Mouse (Mus musculus) small intestine, adult 2 months (tissue): Measurements from ENCODE around the gene Homer2. TPM values are rescaled to one million over a fixed set of nuclear protein-coding genes. Genes with fewer than 3 reads are reported as not detected.
A peak's percentile ranks its signal among the peaks of the same experiment; 100 is the strongest.

Experiments used
- H3K27ac ChIP-seq: fragments of 200-500 bp; 2 replicates; pipeline ENCODE4 v1.5.1; 2012; ENCODE audit warnings: low read depth, low read length, control low read depth, inconsistent platforms; ENCODE audit not compliant: insufficient read depth
- H3K27me3 ChIP-seq: fragments of 200-500 bp; 2 replicates; pipeline ENCODE4 v1.6.1; 2012; ENCODE audit warnings: mild to moderate bottlenecking, moderate library complexity, low read length, inconsistent platforms; ENCODE audit not compliant: control insufficient read depth, insufficient read depth
- H3K36me3 ChIP-seq: fragments of 200-500 bp; 2 replicates; pipeline ENCODE4 v1.6.1; 2012; ENCODE audit warnings: mild to moderate bottlenecking, low read length, control low read depth, inconsistent platforms; ENCODE audit not compliant: control insufficient read depth, insufficient read depth
- H3K4me1 ChIP-seq: fragments of 200-500 bp; 2 replicates; pipeline ENCODE4 v1.6.1; 2012; ENCODE audit warnings: low read length, inconsistent platforms, mixed read lengths; ENCODE audit not compliant: control insufficient read depth, insufficient read depth, insufficient read length
- H3K4me3 ChIP-seq: fragments of 200-500 bp; 2 replicates; pipeline ENCODE4 v1.5.1; 2012; ENCODE audit warnings: low read depth, mild to moderate bottlenecking, control low read depth, inconsistent platforms, low read length, moderate library complexity
- CTCF ChIP-seq: fragments of 200-500 bp; IDR thresholded peaks from 2 replicates; pipeline ENCODE4 v1.5.1; 2012; ENCODE audit warnings: low read depth, mild to moderate bottlenecking, control low read depth, inconsistent platforms, low read length, moderate library complexity, mixed read lengths; ENCODE audit not compliant: insufficient replicate concordance, insufficient read length; ENCODE audit errors: extremely low read depth
- POLR2A ChIP-seq: fragments of 200-500 bp; IDR thresholded peaks from 2 replicates; pipeline ENCODE4 v1.6.1; 2012; ENCODE audit warnings: low read depth, mild to moderate bottlenecking, control low read depth, inconsistent platforms, low read length, moderate library complexity
- WGBS: fragments of 180-500 bp; shearing (Covaris S2); methylation state at CpG from one replicate; pipeline ENCODE4 v1.1.7; 2018; 5-methylcytosine and 5-hydroxymethylcytosine counted together
- polyA plus RNA-seq: library from polyadenylated mRNA; depleted of rRNA; stranded (reverse); fragments of >200 nt; gene quantifications from 2 replicates; pipeline ENCODE4 v1.2.3, GENCODE M21; 2012

Homer2 gene
- polyA plus RNA-seq, 1 experiment = 20.2 TPM

- TF ChIP-seq POLR2A = no peak
- TF ChIP-seq CTCF = no peak
- no peak overlapping the region for H3K4me3 ChIP-seq
These were observed 133.5 kb downstream of the Homer2 start for GRCm38 (mm10) chr7:81573821-81574220.

GRCm38 (mm10) chr7:81573397-81573796 is 133.9 kb downstream of the Homer2 start:
- H3K27ac ChIP-seq = peak overlapping the region; percentile 39; the same call in 1 of the 2 replicates
- H3K4me1 ChIP-seq = peaks cover 5% of the 10 kb centered on the region; the same call in 1 of the 2 replicates
- H3K4me3 ChIP-seq = no peak overlapping the region
- WGBS = 41% methylated on average over 6 of the region's 6 CpGs
- no peaks in the 10 kb centered on the region for H3K27me3 ChIP-seq
- peaks cover 17% of the 10 kb centered on the region for H3K36me3 ChIP-seq
- TF ChIP-seq CTCF (no peak), POLR2A (no peak)

More at GRCm38 (mm10) chr7:81573821-81574220, 133.5 kb downstream of the Homer2 start:
- H3K27me3 ChIP-seq = no peaks in the 10 kb centered on the region
- H3K27ac ChIP-seq = no peak overlapping the region
- H3K36me3 ChIP-seq = peaks cover 20% of the 10 kb centered on the region
- 95% methylated on average over 9 of the region's 9 CpGs for WGBS
- peaks cover 5% of the 10 kb centered on the region; the same call in 1 of the 2 replicates for H3K4me1 ChIP-seq

- peak overlapping the region; percentile 78 for H3K27ac ChIP-seq
- no peak for TF ChIP-seq CTCF
- no peak for TF ChIP-seq POLR2A
These were observed 134.6 kb downstream of the Homer2 start for GRCm38 (mm10) chr7:81572610-81573268.

GRCm38 (mm10) chr7:81571941-81572441 is 135.3 kb downstream of the Homer2 start:
- peaks cover 10% of the 10 kb centered on the region for H3K36me3 ChIP-seq
- peak overlapping the region; percentile 69 for H3K4me3 ChIP-seq
- 1% methylated on average over 15 of the region's 15 CpGs for WGBS
- H3K27me3 ChIP-seq = no peaks in the 10 kb centered on the region
- peaks cover 5% of the 10 kb centered on the region; the same call in 1 of the 2 replicates for H3K4me1 ChIP-seq
- TF ChIP-seq CTCF = no peak
- TF ChIP-seq POLR2A = no peak
- peak overlapping the region; percentile 78 for H3K27ac ChIP-seq

More at GRCm38 (mm10) chr7:81572610-81573268, 134.6 kb downstream of the Homer2 start:
- H3K27me3 ChIP-seq = no peaks in the 10 kb centered on the region
- peak overlapping the region; percentile 13; the same call in 1 of the 2 replicates for H3K4me3 ChIP-seq
- 36% methylated on average over 6 of the region's 6 CpGs for WGBS
- H3K4me1 ChIP-seq = peaks cover 5% of the 10 kb centered on the region; the same call in 1 of the 2 replicates
- H3K36me3 ChIP-seq = peaks cover 13% of the 10 kb centered on the region

- H3K27me3 ChIP-seq = no peaks in the 10 kb centered on the region
- H3K36me3 ChIP-seq = peaks cover 10% of the 10 kb centered on the region
- H3K4me1 ChIP-seq = peaks cover 5% of the 10 kb centered on the region; the same call in 1 of the 2 replicates
- peak within 1 kb of the TSS; percentile 78 for H3K27ac ChIP-seq
- peak within 1 kb of the TSS; percentile 69 for H3K4me3 ChIP-seq
- WGBS = under 1% methylated on average over 96 of the region's 96 CpGs
- peak; percentile 99 for TF ChIP-seq POLR2A
- TF ChIP-seq CTCF = no peak
These were observed 136.0 kb downstream of the Homer2 start, which contains the start of gene Whamm for GRCm38 (mm10) chr7:81571108-81571940. Gene Whamm (plus strand): TSS chr7:81571266.

GRCm38 (mm10) chr7:81570752-81571107 is 136.6 kb downstream of the Homer2 start:
- Histone ChIP-seq H3K27me3 (no peaks in the 10 kb centered on the region), H3K27ac (no peak overlapping the region), H3K4me3 (0 out of 2 replicates have a peak overlapping the region, but pooled peaks have one; percentile 69), H3K36me3 (peaks cover 7% of the 10 kb centered on the region), H3K4me1 (peaks cover 5% of the 10 kb centered on the region; the same call in 1 of the 2 replicates)
- TF ChIP-seq POLR2A (no peak), CTCF (no peak)
- 2% methylated on average over 5 of the region's 5 CpGs for WGBS
